Mouse (Mus musculus): ENCODE results near the gene Dlg2. TPM values are rescaled to one million over a fixed set of nuclear protein-coding genes. Genes with fewer than 3 reads are reported as not detected.
"Not testable (repeated sequence)": the region's sequence is repeated elsewhere in the genome, so short reads cannot be mapped to it uniquely, and the experiment has no call there.

The Dlg2 gene
- polyA plus RNA-seq, 1 experiment, result 38.6 TPM

DNA sequence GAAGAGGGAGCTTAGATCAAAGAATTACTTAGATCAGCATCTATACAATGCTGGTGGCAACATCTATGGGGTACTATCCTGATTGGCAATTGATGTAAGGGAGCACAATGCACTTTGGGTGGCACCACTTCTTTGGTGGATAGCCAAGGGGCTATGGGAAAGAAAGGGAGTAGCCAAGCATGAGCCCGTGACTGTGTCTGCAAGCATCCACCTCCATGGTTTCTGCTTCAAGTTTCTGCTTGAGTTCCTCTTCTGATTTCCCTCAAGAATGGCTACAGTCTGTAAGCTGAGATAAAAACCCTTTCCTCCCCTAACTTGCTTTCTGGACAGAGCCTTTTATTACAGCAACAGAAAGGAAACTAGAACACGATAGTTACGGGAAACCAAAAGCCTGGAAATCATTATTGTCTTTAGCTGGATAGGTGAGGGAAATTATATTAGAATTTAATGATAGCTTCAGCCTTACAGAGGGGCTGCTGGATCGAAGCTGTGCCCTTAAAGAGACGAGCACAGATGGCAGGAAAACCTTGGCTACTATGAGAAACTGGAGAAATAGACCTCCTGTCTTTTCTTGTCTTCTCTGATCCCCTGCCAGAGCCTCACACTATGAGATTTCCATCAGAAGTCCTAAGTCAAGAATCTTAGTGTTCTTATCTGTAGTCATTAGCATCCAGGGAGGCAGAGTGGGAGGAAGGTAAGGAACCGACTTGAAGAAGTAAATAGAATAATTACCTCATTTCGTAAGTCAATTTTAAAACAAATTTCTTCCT is 219.9 kb downstream of the Dlg2 start:
- DNase-seq (ENCODE audit: low read depth), result peak; percentile 49
- TF ChIP-seq POLR2A (IDR thresholded peaks at IDR 0.05; ENCODE audit: borderline replicate concordance, extremely low read depth, insufficient read depth, insufficient read length, poor library complexity, severe bottlenecking) (no peak), CTCF (IDR thresholded peaks at IDR 0.05; ENCODE audit: borderline replicate concordance, extremely low read depth, insufficient read depth, insufficient read length) (no peak)

DNA sequence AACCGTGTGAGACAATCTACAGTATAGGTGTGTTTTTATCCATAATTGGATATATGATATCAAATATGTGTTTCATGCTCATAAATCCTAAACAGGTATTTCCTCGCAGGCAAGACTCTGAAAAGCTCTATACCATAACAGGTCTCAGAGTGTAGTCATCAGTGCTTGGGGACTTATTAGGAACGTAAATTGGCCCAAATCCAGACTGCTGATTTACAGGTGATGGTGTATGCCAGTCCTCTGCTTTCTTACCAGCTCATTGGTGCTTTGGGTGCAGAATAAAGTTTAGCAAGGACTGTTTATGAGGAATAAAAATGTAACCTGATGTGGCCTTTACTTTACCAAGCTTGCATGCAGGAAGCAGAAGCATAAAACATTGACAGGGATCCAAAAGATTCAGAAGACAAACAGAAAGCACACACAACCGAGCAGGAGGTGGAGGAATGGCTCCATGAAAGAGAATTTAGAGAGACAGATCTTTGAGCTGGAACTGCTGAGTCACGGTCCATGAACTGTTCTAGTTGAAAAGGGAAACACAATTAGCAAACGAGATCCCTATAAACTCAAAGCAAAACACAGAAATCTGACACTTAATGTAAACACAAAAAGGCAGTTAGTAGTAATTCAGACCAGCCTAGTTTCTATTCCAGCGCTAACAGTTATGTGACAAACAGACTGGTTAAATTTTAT is 226.8 kb downstream of the Dlg2 start:
- no peak for TF ChIP-seq POLR2A (IDR thresholded peaks at IDR 0.05; ENCODE audit: borderline replicate concordance, extremely low read depth, insufficient read depth, insufficient read length, poor library complexity, severe bottlenecking)
- no peak for TF ChIP-seq CTCF (IDR thresholded peaks at IDR 0.05; ENCODE audit: borderline replicate concordance, extremely low read depth, insufficient read depth, insufficient read length)
- peak; percentile 16 for DNase-seq (ENCODE audit: low read depth)

DNA sequence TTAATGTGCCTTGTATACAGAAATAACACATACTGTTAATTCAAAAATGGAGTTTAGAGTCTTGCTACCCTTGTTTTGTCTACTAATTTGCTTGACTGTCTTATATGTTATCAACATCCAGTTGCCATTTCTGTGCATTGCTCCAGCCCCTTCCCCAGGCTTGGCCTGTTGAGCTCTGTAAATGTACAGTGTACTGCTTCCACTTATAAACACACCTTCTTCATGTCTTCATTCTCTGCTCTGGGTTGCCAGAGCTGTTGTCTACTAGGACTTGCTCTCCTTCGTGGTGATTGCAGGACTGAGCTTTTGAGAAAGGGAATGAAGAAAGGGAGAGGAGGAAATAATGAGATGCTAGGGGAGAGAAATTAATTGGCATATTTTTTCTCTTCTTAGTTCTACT is 227.5 kb downstream of the Dlg2 start:
- TF ChIP-seq POLR2A (IDR thresholded peaks at IDR 0.05; ENCODE audit: borderline replicate concordance, extremely low read depth, insufficient read depth, insufficient read length, poor library complexity, severe bottlenecking) (no peak), CTCF (IDR thresholded peaks at IDR 0.05; ENCODE audit: borderline replicate concordance, extremely low read depth, insufficient read depth, insufficient read length) (no peak)
- no peak for DNase-seq (ENCODE audit: low read depth)

DNA sequence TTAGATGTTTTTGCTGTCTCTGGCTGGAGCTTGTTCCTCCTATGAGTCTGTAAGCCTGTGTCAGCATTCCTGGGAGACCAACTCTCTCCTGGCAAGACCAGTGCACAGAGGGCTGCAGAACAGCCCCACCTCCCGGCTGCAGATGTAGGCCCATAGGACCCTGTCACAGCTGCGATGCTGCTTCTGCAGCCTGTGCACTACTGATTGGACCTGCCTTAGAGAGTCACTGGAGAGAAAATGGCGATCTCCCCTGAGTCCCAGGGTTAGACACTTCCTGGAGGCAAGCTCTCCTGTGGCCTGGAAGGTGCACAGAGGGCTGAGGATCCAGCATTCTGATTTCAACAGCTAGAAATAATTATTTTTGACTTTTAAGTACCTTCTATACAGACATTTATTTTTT is 257.6 kb downstream of the Dlg2 start:
- TF ChIP-seq CTCF (IDR thresholded peaks at IDR 0.05; ENCODE audit: borderline replicate concordance, extremely low read depth, insufficient read depth, insufficient read length) (no peak), POLR2A (IDR thresholded peaks at IDR 0.05; ENCODE audit: borderline replicate concordance, extremely low read depth, insufficient read depth, insufficient read length, poor library complexity, severe bottlenecking) (no peak)
- no peak for DNase-seq (ENCODE audit: low read depth)

DNA sequence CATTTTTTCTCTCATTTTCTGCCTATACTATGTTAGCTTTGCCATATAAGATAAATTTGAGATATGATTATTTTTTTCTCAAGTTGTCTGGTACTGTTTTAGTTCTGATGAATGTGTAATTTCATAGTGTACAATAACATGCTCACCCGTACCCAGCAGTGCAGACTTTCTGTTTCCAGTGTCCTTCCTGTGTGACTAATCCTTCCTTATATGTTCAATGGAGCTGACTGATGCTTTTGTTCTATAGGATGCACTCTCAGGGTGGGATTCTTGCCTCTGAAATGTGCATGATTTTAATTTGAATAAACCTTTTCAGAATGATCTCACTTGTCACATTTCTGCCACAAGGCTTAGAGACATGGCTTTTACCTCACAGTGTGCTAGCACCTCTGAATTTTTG is 259.9 kb downstream of the Dlg2 start:
- peak; percentile 24 for DNase-seq (ENCODE audit: low read depth)
- TF ChIP-seq CTCF (IDR thresholded peaks at IDR 0.05; ENCODE audit: borderline replicate concordance, extremely low read depth, insufficient read depth, insufficient read length) (no peak), POLR2A (IDR thresholded peaks at IDR 0.05; ENCODE audit: borderline replicate concordance, extremely low read depth, insufficient read depth, insufficient read length, poor library complexity, severe bottlenecking) (no peak)

DNA sequence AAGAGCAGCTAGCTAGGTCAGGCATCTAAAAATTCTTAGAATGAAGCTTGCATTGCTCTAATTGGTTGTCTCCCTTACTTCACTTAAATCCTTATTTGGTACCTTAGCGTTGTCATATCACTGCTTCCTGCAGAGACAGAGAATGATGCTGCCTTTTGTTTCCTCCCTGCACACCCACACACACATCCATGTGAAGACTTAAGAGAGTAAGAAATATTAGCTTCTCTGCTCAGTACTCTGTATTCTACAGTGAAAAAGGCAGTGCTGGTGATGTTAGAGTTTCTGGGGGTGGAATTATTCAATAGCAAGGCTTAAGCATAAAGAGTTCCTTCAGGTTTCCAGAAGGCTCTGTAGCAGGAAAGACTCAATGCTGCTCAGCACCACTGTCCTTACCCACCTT is 272.2 kb downstream of the Dlg2 start:
- TF ChIP-seq CTCF (IDR thresholded peaks at IDR 0.05; ENCODE audit: borderline replicate concordance, extremely low read depth, insufficient read depth, insufficient read length) (no peak), POLR2A (IDR thresholded peaks at IDR 0.05; ENCODE audit: borderline replicate concordance, extremely low read depth, insufficient read depth, insufficient read length, poor library complexity, severe bottlenecking) (no peak)
- no peak for DNase-seq (ENCODE audit: low read depth)

DNA sequence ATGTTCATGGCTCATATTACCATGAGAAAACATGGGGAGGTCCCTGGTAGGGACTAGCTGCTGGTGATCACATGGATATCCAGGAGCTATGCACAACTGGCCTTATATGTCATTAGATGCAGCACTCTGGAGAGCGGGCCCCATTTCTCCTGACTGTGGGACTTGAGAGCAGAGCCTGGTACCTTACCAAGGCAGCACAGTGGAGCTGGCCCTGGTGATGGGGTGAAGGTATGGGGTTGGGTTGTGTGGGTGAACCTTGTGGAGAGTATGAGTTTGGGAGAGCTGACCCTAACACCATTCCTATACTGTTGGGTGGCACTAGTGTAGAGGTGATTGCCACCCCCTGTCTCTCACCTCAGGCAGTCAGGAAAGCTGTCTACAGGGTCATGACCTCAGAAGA is 311.5 kb downstream of the Dlg2 start:
- DNase-seq (ENCODE audit: low read depth), result no peak
- TF ChIP-seq CTCF (IDR thresholded peaks at IDR 0.05; ENCODE audit: borderline replicate concordance, extremely low read depth, insufficient read depth, insufficient read length) (no peak), POLR2A (IDR thresholded peaks at IDR 0.05; ENCODE audit: borderline replicate concordance, extremely low read depth, insufficient read depth, insufficient read length, poor library complexity, severe bottlenecking) (no peak)

DNA sequence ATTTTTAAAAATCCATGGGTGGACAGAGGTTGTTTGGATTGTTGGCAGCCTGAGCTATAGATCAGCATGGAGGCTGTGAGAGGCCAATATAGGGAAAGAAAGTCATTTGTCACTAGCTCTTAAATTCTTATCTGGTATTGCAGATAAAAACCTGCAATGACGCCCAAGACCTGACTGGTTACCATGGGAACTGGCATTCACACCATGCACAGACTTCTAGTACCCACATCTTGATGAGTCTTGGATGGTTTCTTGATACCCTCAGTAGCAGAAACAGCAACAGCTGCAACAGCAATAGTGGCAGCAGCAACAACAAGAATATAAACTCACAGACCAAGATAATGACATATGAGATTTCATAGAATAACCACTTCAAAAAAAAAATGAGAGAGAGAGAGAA is 315.1 kb downstream of the Dlg2 start:
- peak; percentile 32 for DNase-seq (ENCODE audit: low read depth)
- TF ChIP-seq POLR2A (IDR thresholded peaks at IDR 0.05; ENCODE audit: borderline replicate concordance, extremely low read depth, insufficient read depth, insufficient read length, poor library complexity, severe bottlenecking) (no peak), CTCF (IDR thresholded peaks at IDR 0.05; ENCODE audit: borderline replicate concordance, extremely low read depth, insufficient read depth, insufficient read length) (no peak)

DNA sequence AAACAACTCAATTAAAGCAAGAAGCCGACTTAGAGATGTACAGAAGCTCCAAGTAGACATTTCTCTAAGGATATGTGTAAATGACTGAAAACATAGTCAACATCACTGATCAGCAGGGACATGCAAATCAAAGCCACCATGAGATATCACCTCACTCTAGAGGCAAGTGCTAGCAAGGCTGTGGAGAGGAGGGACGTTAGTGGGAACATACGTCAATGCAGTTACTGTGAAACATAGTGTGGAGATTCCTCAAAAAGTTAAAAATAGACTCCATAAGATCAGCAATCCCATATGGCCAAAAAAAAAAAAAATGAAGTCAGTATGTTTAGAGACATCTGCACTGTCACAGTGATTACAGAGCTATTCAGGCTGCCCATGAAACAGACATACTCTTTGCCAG is 349.2 kb downstream of the Dlg2 start:
- TF ChIP-seq POLR2A (IDR thresholded peaks at IDR 0.05; ENCODE audit: borderline replicate concordance, extremely low read depth, insufficient read depth, insufficient read length, poor library complexity, severe bottlenecking) (no peak), CTCF (IDR thresholded peaks at IDR 0.05; ENCODE audit: borderline replicate concordance, extremely low read depth, insufficient read depth, insufficient read length) (no peak)
- no peak for DNase-seq (ENCODE audit: low read depth)

DNA sequence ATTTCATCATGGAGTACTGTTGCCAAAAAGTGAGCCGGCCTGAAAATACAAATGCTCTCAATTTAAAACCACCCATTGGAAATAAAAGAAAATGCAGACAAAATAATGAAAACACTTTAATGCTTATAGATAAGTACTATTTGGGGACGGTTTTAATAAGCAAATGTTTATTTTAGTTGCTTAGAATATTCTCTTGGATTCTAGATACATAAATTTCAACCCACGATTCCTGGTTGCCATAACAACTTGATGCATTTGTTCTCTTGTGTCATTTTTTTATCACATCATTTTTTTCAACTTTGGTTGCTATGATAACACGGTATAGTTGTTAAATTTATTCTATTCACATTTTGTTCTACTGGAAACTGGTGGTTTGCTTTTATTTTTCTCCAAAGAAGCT is 364.8 kb downstream of the Dlg2 start:
- TF ChIP-seq POLR2A (IDR thresholded peaks at IDR 0.05; ENCODE audit: borderline replicate concordance, extremely low read depth, insufficient read depth, insufficient read length, poor library complexity, severe bottlenecking) (no peak), CTCF (IDR thresholded peaks at IDR 0.05; ENCODE audit: borderline replicate concordance, extremely low read depth, insufficient read depth, insufficient read length) (no peak)
- peak; percentile 49 for DNase-seq (ENCODE audit: low read depth)

DNA sequence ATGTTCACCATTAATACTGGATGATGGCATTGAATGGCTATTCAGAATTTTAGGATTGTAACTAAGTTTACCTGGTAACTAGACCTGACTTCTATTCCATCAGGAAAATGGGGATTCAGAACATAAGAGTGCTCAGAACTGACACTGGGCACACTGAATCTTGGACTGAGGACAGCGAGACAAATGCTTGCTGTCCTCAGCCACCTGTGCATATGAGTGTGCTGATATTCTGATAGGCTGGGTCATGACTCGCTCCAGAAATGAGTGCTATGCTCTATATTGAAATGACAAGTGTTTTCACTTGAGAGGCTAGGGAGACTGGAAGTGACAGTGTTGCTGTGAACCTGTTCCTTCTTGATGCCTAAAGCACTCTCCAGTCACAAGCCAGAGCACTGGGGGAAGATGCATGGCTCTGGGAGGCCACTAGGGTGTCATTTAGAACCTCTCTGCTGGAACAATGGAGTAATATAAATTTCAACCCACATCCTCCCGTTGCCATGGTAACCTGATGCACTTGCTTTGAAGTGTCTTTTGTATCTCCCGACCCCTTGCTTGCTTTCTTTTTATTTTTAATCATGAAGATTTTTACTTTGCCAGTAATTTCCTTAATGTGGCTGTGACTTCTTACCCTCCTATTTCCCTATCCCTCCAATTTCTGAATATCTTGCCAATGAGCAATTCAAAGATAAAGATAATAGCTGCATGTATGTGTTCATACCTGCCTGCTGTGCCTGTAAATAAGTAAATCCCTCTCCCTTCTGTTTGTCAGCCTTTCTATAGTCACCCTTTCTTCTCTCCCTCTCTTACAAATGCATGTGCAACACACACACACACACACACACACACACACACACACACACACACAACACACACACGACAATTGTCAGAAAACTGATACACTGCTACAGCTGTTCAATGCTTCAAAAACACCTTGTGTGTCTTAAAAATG is 367.1 kb downstream of the Dlg2 start:
- peak; percentile 84 for DNase-seq (ENCODE audit: low read depth)
- no peak for TF ChIP-seq POLR2A (IDR thresholded peaks at IDR 0.05; ENCODE audit: borderline replicate concordance, extremely low read depth, insufficient read depth, insufficient read length, poor library complexity, severe bottlenecking)
- peak; percentile 35; the same call in 1 of the 2 replicates for TF ChIP-seq CTCF (IDR thresholded peaks at IDR 0.05; ENCODE audit: borderline replicate concordance, extremely low read depth, insufficient read depth, insufficient read length)

DNA sequence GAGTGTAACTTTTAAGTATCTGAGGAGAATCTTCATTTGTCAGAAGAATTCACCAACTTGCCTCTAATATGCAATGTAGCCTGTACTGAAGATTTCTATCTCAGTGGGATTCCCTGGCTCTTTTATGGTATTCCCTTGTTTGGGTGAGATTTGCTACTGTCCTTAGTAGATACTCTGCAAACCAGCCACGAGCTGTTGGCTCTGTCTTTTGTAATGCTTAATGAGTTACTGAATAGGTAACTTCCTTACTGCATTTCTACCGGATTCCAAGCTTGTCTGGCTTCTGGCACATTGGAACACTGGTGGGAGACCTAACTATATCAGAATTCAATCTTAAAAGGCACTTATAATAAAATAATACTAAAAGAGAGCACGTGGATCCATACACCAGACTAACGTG is 400.3 kb downstream of the Dlg2 start:
- not testable (repeated sequence) for DNase-seq (ENCODE audit: low read depth)

Measured in brain, embryonic 14.5 days (tissue).